Mouse (Mus musculus) B cell, adult 2 months (primary cell): ENCODE data around the gene Mtfmt.

Experiments used
- DNase-seq, 2 experiments: peaks; one replicate each; pipeline ENCODE4 v3.0.0; 2022

The Mtfmt gene

GRCm38 (mm10) chr9:65435671-65436301 is at the start of gene Mtfmt:
Mtfmt (plus strand) TSS chr9:65435782.
- DNase-seq, result peak; percentile 99

GRCm38 (mm10) chr9:65386373-65387140 is 49.0 kb upstream of the Mtfmt start:
- no peak for DNase-seq

- DNase-seq, result no peak
These were observed 44.6 kb upstream of the Mtfmt start for GRCm38 (mm10) chr9:65390752-65391612.

- no peak for DNase-seq
These were observed 44.0 kb upstream of the Mtfmt start, which contains the start of gene Kbtbd13 for GRCm38 (mm10) chr9:65391613-65391964. Kbtbd13 (minus strand) TSS chr9:65391652.

- DNase-seq, result peak; percentile 65 to 68
These were observed 42.8 kb upstream of the Mtfmt start for GRCm38 (mm10) chr9:65392638-65393364.

GRCm38 (mm10) chr9:65393606-65394005 is 42.0 kb upstream of the Mtfmt start:
- no peak for DNase-seq

GRCm38 (mm10) chr9:65394360-65394759 is 41.2 kb upstream of the Mtfmt start:
- no peak for DNase-seq

GRCm38 (mm10) chr9:65398279-65398678 is 37.3 kb upstream of the Mtfmt start, which contains the start of gene Rasl12:
Rasl12 (plus strand) TSS chr9:65398506.
- DNase-seq, result peak; percentile 53 to 55

- no peak for DNase-seq
These were observed 35.6 kb upstream of the Mtfmt start for GRCm38 (mm10) chr9:65399934-65400333.

- DNase-seq, result no peak
These were observed 31.0 kb upstream of the Mtfmt start for GRCm38 (mm10) chr9:65404331-65405183.

- DNase-seq, result no peak
These were observed 30.5 kb upstream of the Mtfmt start for GRCm38 (mm10) chr9:65405184-65405449.

GRCm38 (mm10) chr9:65407327-65407726 is 28.3 kb upstream of the Mtfmt start:
- DNase-seq, result no peak

GRCm38 (mm10) chr9:65407861-65408260 is 27.7 kb upstream of the Mtfmt start:
- no peak for DNase-seq

- DNase-seq, result no peak
These were observed 26.7 kb upstream of the Mtfmt start for GRCm38 (mm10) chr9:65408871-65409295.

- DNase-seq, result no peak
These were observed 25.2 kb upstream of the Mtfmt start for GRCm38 (mm10) chr9:65410378-65410777.

GRCm38 (mm10) chr9:65411326-65411725 is 24.3 kb upstream of the Mtfmt start:
- no peak for DNase-seq

GRCm38 (mm10) chr9:65417738-65418137 is 17.8 kb upstream of the Mtfmt start:
- DNase-seq, result no peak

- no peak for DNase-seq
These were observed 15.9 kb upstream of the Mtfmt start for GRCm38 (mm10) chr9:65419633-65420032.

GRCm38 (mm10) chr9:65422760-65423501 is 12.7 kb upstream of the Mtfmt start, which contains the start of gene Slc51b:
Slc51b (minus strand) TSS chr9:65422955.
- no peak for DNase-seq

- no peak for DNase-seq
These were observed 11.2 kb upstream of the Mtfmt start for GRCm38 (mm10) chr9:65424393-65424792.

- no peak for DNase-seq
These were observed 8.1 kb upstream of the Mtfmt start for GRCm38 (mm10) chr9:65427511-65427910.
